Mouse (Mus musculus) NIH3T3 (cell line): ENCODE data around the gene Casq1.

ENCODE experiments used
- DNase-seq: peaks from one replicate; pipeline ENCODE4 v3.0.0-alpha.2; 2012; ENCODE audit warnings: low read depth

The Casq1 gene

DNA sequence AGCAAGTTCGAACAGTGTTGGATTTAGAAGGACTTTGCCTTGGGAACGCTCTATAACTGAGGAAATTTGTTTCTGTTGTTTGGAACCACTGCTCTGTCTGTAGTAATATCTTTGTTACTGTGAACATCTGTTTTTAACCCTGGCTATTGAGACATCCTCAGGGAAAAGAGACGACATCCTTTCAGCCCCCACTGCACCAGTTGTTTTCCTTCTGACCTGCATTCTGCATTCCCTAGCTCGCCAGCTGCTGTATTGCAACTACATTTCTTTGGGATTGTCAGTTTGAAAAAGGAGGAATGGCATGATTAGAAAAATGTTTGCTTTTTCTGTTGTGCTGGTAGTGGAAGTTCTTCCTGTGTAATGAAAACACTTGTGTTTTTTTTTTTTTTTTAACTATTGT is 38.8 kb downstream of the Casq1 start:
- DNase-seq, result no peak

DNA sequence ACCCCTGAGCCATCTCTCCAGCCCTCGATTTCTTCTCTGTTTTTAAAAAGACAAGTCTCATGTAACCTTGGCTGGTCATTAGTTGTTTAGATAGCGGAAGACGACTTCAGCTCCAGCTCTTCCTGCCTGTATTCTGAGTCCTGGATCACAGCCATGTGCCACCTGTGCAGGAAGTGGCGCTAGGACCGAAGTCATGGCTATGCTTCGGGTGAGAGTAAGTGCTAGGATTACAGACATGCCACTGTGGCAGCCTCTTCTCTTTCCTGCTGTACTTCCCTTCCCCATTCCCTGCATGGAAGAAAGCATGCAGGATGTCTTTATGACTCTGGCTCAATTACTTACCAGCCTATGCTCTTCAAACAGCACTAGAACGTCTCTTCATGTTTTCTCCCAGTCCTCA is 40.6 kb downstream of the Casq1 start:
- no peak for DNase-seq

DNA sequence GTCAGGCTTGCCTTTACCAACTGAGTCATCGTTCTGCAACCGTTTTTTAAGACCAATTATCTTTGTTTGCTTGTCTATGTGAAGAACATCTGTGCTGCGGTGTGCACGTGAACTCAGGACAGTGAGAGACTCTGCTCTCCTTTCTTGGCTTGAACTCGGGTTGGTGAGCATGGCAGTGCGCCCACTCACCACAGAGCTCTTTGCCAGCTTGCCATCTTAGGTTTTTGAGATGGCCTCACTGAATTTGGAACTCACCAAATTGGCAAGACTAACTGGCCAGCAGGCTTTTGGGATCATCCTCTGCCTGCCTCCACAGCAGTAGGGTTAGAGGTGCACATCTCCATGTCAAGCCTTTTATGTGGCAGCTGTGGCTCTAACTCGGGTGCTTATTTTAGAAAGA is 41.9 kb downstream of the Casq1 start:
- DNase-seq, result no peak

DNA sequence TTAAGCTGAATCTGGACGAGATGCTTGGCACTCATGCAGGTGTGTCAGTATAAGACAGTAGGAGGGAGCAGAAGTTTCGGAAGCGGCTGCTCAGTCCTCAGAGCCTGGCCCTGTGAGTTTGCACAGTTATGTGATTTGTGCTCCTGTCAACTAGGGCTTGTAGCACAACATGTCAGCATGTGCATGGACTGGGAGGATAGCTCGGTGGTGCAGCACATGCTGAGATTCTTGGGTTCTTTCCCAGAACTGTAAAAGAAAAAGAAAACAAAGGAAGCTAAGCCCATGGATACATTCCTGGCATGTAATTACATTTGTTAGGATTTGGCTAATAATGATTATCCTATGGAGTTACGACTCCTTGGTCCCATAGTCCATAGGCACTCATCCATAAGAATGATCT is 46.5 kb downstream of the Casq1 start:
- no peak for DNase-seq

DNA sequence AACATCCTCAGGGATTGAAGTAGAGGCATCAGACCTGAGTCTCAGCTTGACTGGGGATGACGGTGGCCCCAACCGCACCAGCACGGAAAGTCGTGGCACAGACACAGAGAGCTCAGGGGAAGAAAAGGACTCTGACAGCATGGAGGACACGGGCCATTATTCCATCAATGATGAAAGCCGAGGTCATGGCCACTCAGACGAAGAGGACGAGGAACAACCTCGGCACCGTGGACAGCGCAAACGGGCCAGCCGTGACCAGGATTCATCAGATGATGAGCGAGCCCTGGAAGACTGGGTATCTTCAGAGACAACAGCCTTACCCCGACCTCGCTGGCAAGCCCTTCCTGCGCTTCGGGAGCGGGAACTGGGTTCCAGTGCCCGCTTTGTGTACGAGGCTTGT is 47.3 kb downstream of the Casq1 start:
- no peak for DNase-seq

DNA sequence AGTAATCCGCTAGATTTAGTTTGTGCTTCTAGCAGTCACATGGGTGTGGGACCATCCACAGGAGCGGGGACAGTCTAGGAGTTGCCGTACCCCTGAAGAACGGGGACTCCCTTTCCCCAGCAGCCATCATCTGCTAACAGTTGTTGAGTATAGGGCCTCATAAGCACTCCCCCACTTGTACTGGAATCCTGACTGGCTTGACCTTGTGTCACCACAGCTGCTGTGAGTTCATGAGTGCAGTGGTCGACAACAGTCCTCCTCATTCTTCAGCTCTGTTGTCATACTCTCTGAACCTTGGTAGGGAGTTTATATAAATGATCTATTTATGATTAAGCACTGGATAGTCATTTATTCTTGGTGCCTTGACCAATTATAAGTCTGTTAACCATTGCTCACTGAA is 49.9 kb downstream of the Casq1 start:
- no peak for DNase-seq

DNA sequence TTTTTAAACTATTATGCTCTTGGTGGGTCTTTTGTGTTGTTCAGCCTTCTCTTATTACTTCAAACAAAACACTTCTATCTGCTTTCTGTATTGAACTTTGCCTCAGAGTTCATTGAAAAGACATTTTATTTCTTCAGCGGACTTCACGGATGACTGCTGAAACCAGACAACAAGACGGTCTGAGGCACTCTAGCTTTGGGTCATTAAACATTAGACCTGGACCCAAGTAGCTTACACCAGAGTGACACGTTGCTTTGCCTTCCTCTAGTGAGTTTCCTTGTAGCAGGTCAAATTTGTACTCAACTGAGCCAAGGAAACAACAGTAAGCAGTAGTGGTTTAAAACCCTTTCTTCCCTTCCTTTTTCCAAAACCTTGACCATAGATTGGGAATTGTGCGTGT is 51.8 kb downstream of the Casq1 start:
- no peak for DNase-seq

DNA sequence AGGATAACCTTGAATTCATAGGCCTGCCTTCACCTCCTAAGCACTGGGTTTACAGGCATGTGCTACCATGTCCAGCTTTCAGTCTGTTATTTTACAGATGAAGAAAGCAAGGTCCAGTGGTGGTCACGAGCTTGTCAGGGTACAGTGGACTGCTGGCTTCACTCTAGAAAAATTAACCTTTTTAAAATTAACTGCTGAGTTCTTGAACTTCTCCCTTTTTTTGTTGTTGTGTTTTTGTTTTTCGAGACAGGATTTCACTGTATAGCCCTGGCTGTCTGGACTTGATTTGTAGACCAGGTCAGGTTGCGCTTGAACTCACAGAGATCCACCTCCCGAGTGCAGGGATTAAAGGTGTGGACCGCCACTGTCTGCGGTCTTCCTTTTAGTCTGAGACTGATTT is 56.7 kb downstream of the Casq1 start:
- no peak for DNase-seq

DNA sequence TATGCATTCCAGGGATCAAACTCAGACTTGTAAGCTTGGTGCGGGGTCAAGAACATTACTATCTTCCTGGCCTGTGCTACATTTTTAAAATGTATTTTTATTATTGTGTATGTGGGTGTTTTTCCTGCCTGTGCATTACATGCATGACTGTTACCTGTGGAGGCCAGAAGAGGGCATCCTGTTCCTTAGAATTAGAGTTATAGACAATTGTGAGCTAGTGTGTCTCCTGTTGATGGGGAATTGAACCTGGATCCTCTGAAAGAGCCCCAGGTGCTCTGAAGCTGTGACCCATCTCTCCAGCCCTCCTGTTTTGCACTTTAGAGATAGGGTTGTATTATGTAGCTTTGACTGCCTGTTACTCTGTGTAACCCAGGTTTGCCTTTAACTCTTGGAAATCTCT is 57.7 kb downstream of the Casq1 start:
- peak; percentile 62 for DNase-seq

DNA sequence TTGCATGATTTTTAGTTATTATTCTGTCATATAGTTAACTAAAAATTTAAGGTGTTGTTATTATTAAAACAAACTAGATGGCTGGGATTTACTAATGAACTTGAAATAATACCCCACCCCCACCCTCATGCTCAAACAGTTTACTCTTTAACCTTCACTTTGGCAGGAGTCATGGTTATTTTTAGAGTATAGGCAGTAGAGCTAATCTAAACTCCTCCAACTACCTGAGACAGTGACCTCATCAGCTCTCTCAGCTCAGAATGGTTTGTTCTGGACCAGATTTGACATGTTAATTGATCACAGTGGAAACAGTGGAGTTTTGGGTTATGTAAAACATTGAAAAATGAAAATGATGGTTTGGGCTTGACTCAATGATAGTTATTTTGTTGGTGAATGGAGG is 59.2 kb downstream of the Casq1 start:
- no peak for DNase-seq

DNA sequence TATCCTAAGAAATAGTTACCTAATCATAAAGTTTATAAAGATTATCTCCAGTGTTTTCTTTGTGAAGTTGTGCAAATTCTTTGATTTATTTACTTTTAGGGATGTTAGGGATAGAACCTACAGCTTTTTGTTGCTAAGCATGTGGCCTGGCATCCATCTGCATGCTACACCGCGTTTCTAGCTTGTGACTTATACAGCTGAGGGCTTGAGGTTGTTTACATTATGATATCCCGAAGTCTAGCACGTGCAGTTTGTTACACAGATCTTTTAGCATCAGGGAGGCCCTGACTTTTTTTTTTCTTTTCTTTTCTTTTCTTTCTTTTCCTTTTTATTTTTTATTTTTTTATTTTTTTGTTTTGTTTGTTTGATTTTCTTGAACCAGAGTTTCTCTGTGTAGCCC is 59.7 kb downstream of the Casq1 start:
- no peak for DNase-seq
